ENCODE assay signal across 16 mouse cellular contexts in genomic region chr8:70810962-70811680, GRCm38 (mm10). TPM values are rescaled to one million over a fixed set of nuclear protein-coding genes. Genes with fewer than 3 reads are reported as not detected.
A peak's percentile ranks its signal among the peaks of the same experiment; 100 is the strongest.
DNase-seq lines count a peak whose midpoint lies in the region; ATAC-seq and TF ChIP-seq lines count a peak whose summit lies in the region.
"Had no signal": no experiment of that assay in that cellular context is flagged by ENCODE, and none has a peak within 500 bp of the region (broad histone marks: within the 10 kb centered on the region; RNA-seq: fewer than 3 reads in every experiment).

No protein-coding gene starts in this region.

- H3K4me2 ChIP-seq in myocyte (ENCODE audit: low read depth), result peak overlapping the region; percentile 74
- H3K4me2 ChIP-seq: heart, embryonic 15.5 days; hindbrain, embryonic 15.5 days; stomach, embryonic 15.5 days had no signal

- peak overlapping the region; percentile 2 for H3K4me3 ChIP-seq in myocyte
- H3K4me3 ChIP-seq: heart, embryonic 15.5 days; hindbrain, embryonic 15.5 days; stomach, embryonic 15.5 days had no signal

- peak; percentile 24 for ATAC-seq in CD4-positive, CD25-positive, alpha-beta regulatory T cell, adult 4 months
- ATAC-seq in erythroid progenitor cell, adult 5-6 weeks (replicated peaks; ENCODE audit: low FRiP score, poor library complexity, severe bottlenecking), result no peak
- ATAC-seq: Patski had no signal

- TF ChIP-seq POLR2A in myocyte (IDR thresholded peaks at IDR 0.05; ENCODE audit: insufficient read length, low read depth), result no peak

- H3K79me2 ChIP-seq in myocyte (ENCODE audit: control insufficient read depth, insufficient read depth), result no peaks in the 10 kb centered on the region

- peak; percentile 60 for DNase-seq in ZHBTc4 (ENCODE audit: low read depth, low spot score)
- peak; percentile 76 for DNase-seq in thymus, postnatal 4 days
- DNase-seq in heart, postnatal 10 days, result no peak
- no peak for DNase-seq in cerebellum, postnatal 10 days
- DNase-seq: adrenal gland, adult 8-10 months; cerebellum, adult 8-10 months; liver; lung, adult 2 months had no signal

- intact Hi-C loops in heart, postnatal 10 days (cut with DNase I), result no loop called here

- no peaks in the 10 kb centered on the region for H3K36me3 ChIP-seq in myocyte (ENCODE audit: control insufficient read depth, insufficient read depth)
- H3K36me3 ChIP-seq: heart, embryonic 15.5 days; hindbrain, embryonic 15.5 days; stomach, embryonic 15.5 days had no signal

- H3K27me3 ChIP-seq in myocyte (ENCODE audit: control insufficient read depth, insufficient read depth, insufficient read length), result no peaks in the 10 kb centered on the region
- H3K27me3 ChIP-seq: Patski had no signal

- no peak overlapping the region for H3ac ChIP-seq in myocyte (ENCODE audit: control insufficient read depth, insufficient read length)

TF ChIP-seq in myocyte, 11 proteins besides CTCF, POLR2A, EP300 and RAD21:
- TF ChIP-seq TCF3 (IDR thresholded peaks at IDR 0.05; ENCODE audit: insufficient read length, low read depth), result no peak

RNA-seq across cellular contexts. Expression of gene Il12rb1, which starts 2.9 kb away (rescaled TPM):
- polyA plus RNA-seq in CD4-positive, CD25-positive, alpha-beta regulatory T cell, adult 4 months (2017; shearing (Covaris generic)), result 10 to 100 TPM; 13.7 to 24.7 TPM
- polyA plus RNA-seq in myocyte (2012; fragmentation: generic; extraction: Trizol), result 6.5 TPM
- 0.84 and 1.1 TPM in 2 replicates for total RNA-seq in erythroid progenitor cell, adult 5-6 weeks (2015; ENCODE audit: low replicate concordance)
- total RNA-seq in erythroid progenitor cell, adult 5-6 weeks (2017; ENCODE audit: low replicate concordance), result 0.13 and 0.53 TPM in 2 replicates
- total RNA-seq in heart, postnatal 10 days (2021), result under 1 TPM in 1 of 2 experiments, not detected in 1; 0.53 TPM
- polyA plus RNA-seq: hindbrain, embryonic 15.5 days; kidney, embryonic 14.5 days had no signal

RNA-seq across cellular contexts. Expression of gene Mast3, which starts 6.3 kb away (rescaled TPM):
- polyA plus RNA-seq in CD4-positive, CD25-positive, alpha-beta regulatory T cell, adult 4 months (2017; shearing (Covaris generic)), result 10 to 100 TPM; 15.1 to 17.5 TPM
- polyA plus RNA-seq in myocyte (2012; fragmentation: generic; extraction: Trizol), result 31.7 TPM
- 13.4 and 14.4 TPM in 2 replicates for total RNA-seq in erythroid progenitor cell, adult 5-6 weeks (2015; ENCODE audit: low replicate concordance)
- 2.7 and 3.0 TPM in 2 replicates for total RNA-seq in erythroid progenitor cell, adult 5-6 weeks (2017; ENCODE audit: low replicate concordance)
- total RNA-seq in heart, postnatal 10 days (2021), result 1 to 10 TPM; 7.9 to 9.3 TPM

RNA-seq across cellular contexts. Expression of gene Arrdc2, which starts 28.4 kb away (rescaled TPM):
- polyA plus RNA-seq in CD4-positive, CD25-positive, alpha-beta regulatory T cell, adult 4 months (2017; shearing (Covaris generic)), result 1 to 10 TPM; 3.4 to 3.7 TPM
- 5.8 TPM for polyA plus RNA-seq in myocyte (2012; fragmentation: generic; extraction: Trizol)
- total RNA-seq in erythroid progenitor cell, adult 5-6 weeks (2015; ENCODE audit: low replicate concordance), result 35.0 and 62.9 TPM in 2 replicates
- 27.3 and 54.3 TPM in 2 replicates for total RNA-seq in erythroid progenitor cell, adult 5-6 weeks (2017; ENCODE audit: low replicate concordance)
- 10 to 100 TPM in 1 of 2 experiments, 1 to 10 TPM in 1; 4.7 to 18.5 TPM for total RNA-seq in heart, postnatal 10 days (2021)

RNA-seq across cellular contexts. Expression of gene Pik3r2, which starts 34.6 kb away (rescaled TPM):
- 1 to 10 TPM; 4.3 to 4.5 TPM for polyA plus RNA-seq in CD4-positive, CD25-positive, alpha-beta regulatory T cell, adult 4 months (2017; shearing (Covaris generic))
- 130 TPM for polyA plus RNA-seq in myocyte (2012; fragmentation: generic; extraction: Trizol)
- 3.8 and 5.4 TPM in 2 replicates for total RNA-seq in erythroid progenitor cell, adult 5-6 weeks (2015; ENCODE audit: low replicate concordance)
- 7.3 and 8.0 TPM in 2 replicates for total RNA-seq in erythroid progenitor cell, adult 5-6 weeks (2017; ENCODE audit: low replicate concordance)
- total RNA-seq in heart, postnatal 10 days (2021), result 10 to 100 TPM; 37.1 to 40.2 TPM

RNA-seq across cellular contexts. Expression of gene Mpv17l2, which starts 50.4 kb away (rescaled TPM):
- polyA plus RNA-seq in CD4-positive, CD25-positive, alpha-beta regulatory T cell, adult 4 months (2017; shearing (Covaris generic)), result 10 to 100 TPM; 30.2 to 39.2 TPM
- polyA plus RNA-seq in myocyte (2012; fragmentation: generic; extraction: Trizol), result 73.0 TPM
- total RNA-seq in erythroid progenitor cell, adult 5-6 weeks (2015; ENCODE audit: low replicate concordance), result 16.9 and 31.0 TPM in 2 replicates
- total RNA-seq in erythroid progenitor cell, adult 5-6 weeks (2017; ENCODE audit: low replicate concordance), result 5.1 and 30.4 TPM in 2 replicates
- 10 to 100 TPM; 32.0 to 39.7 TPM for total RNA-seq in heart, postnatal 10 days (2021)

Comparison
In these comparisons a context has a peak if more than half of its experiments do, and no peak if none do; other contexts are left out.
1. DNase-seq: peak in ZHBTc4 (single experiment) and thymus, postnatal 4 days (single experiment); none in heart, postnatal 10 days (0 of 2) and cerebellum, postnatal 10 days (0 of 2).